Mouse (Mus musculus): Measurements from ENCODE around the gene Gsap. TPM values are rescaled to one million over a fixed set of nuclear protein-coding genes. Genes with fewer than 3 reads are reported as not detected.

The Gsap gene
- polyA plus RNA-seq, 1 experiment: not detected

- no peak for TF ChIP-seq GATA1 (IDR thresholded peaks at IDR 0.05; ENCODE audit: low read length)
Observed at GRCm38 (mm10) chr5:21170898-21171297, 15.2 kb upstream of the Gsap start.

GRCm38 (mm10) chr5:21171336-21171735 lies 14.7 kb upstream of the Gsap start:
- no peak for TF ChIP-seq GATA1 (IDR thresholded peaks at IDR 0.05; ENCODE audit: low read length)

GRCm38 (mm10) chr5:21172316-21172715 lies 13.7 kb upstream of the Gsap start:
- TF ChIP-seq GATA1 (IDR thresholded peaks at IDR 0.05; ENCODE audit: low read length): no peak

- no peak for TF ChIP-seq GATA1 (IDR thresholded peaks at IDR 0.05; ENCODE audit: low read length)
Observed at GRCm38 (mm10) chr5:21175132-21176112, 10.6 kb upstream of the Gsap start.

- no peak for TF ChIP-seq GATA1 (IDR thresholded peaks at IDR 0.05; ENCODE audit: low read length)
Observed at GRCm38 (mm10) chr5:21179496-21179895, 6.6 kb upstream of the Gsap start.

- TF ChIP-seq GATA1 (IDR thresholded peaks at IDR 0.05; ENCODE audit: low read length): no peak
Observed at GRCm38 (mm10) chr5:21186821-21187220, 766 bp downstream of the Gsap start.

- no peak for TF ChIP-seq GATA1 (IDR thresholded peaks at IDR 0.05; ENCODE audit: low read length)
Observed at GRCm38 (mm10) chr5:21188435-21188834, 2.4 kb downstream of the Gsap start.

GRCm38 (mm10) chr5:21189036-21189435 lies 3.0 kb downstream of the Gsap start:
- TF ChIP-seq GATA1 (IDR thresholded peaks at IDR 0.05; ENCODE audit: low read length): no peak

- no peak for TF ChIP-seq GATA1 (IDR thresholded peaks at IDR 0.05; ENCODE audit: low read length)
Observed at GRCm38 (mm10) chr5:21189460-21189859, 3.4 kb downstream of the Gsap start.

- TF ChIP-seq GATA1 (IDR thresholded peaks at IDR 0.05; ENCODE audit: low read length): no peak
Observed at GRCm38 (mm10) chr5:21203504-21203903, 17.4 kb downstream of the Gsap start.

- no peak for TF ChIP-seq GATA1 (IDR thresholded peaks at IDR 0.05; ENCODE audit: low read length)
Observed at GRCm38 (mm10) chr5:21204157-21204556, 18.1 kb downstream of the Gsap start.

- TF ChIP-seq GATA1 (IDR thresholded peaks at IDR 0.05; ENCODE audit: low read length): no peak
Observed at GRCm38 (mm10) chr5:21206014-21206413, 20.0 kb downstream of the Gsap start.

- no peak for TF ChIP-seq GATA1 (IDR thresholded peaks at IDR 0.05; ENCODE audit: low read length)
Observed at GRCm38 (mm10) chr5:21211406-21211805, 25.4 kb downstream of the Gsap start.

GRCm38 (mm10) chr5:21212933-21213332 lies 26.9 kb downstream of the Gsap start:
- no peak for TF ChIP-seq GATA1 (IDR thresholded peaks at IDR 0.05; ENCODE audit: low read length)

- no peak for TF ChIP-seq GATA1 (IDR thresholded peaks at IDR 0.05; ENCODE audit: low read length)
Observed at GRCm38 (mm10) chr5:21213801-21214200, 27.7 kb downstream of the Gsap start.

- no peak for TF ChIP-seq GATA1 (IDR thresholded peaks at IDR 0.05; ENCODE audit: low read length)
Observed at GRCm38 (mm10) chr5:21217453-21218294, 31.6 kb downstream of the Gsap start.

All from G1E-ER4 (cell line).